In genomic region chrX:60403062-60403763, GRCm38 (mm10) we compare ENCODE assay signal across 8 mouse cellular contexts.
DNase-seq lines count a peak whose midpoint lies in the region; ATAC-seq and TF ChIP-seq lines count a peak whose summit lies in the region.

No protein-coding gene starts in this region.

- H3K27ac ChIP-seq in embryonic facial prominence, embryonic 14.5 days (replicated peaks; ENCODE audit: low read depth, low read length), result no peak overlapping the region
- H3K27ac ChIP-seq in limb, embryonic 12.5 days, result peak overlapping the region; percentile 17; the same call in 1 of the 2 replicates
- peak overlapping the region; percentile 92 for H3K27ac ChIP-seq in midbrain, embryonic 14.5 days (replicated peaks; ENCODE audit: low read depth, low read length)
- H3K27ac ChIP-seq in testis, adult 2 months (ENCODE audit: control insufficient read depth, insufficient read depth, low read depth, low read length), result peak overlapping the region; percentile 96

- peak overlapping the region; percentile 61 for H3K4me3 ChIP-seq in embryonic facial prominence, embryonic 14.5 days (ENCODE audit: low read depth, low read length)
- peak overlapping the region; percentile 58 for H3K4me3 ChIP-seq in limb, embryonic 12.5 days (replicated peaks)
- H3K4me3 ChIP-seq in midbrain, embryonic 14.5 days (replicated peaks; ENCODE audit: low read depth, low read length), result peak overlapping the region; percentile 60
- peak overlapping the region; percentile 94 for H3K4me3 ChIP-seq in testis, adult 2 months (ENCODE audit: control insufficient read depth, low read depth, low read length)

- peak overlapping the region; percentile 69 for H3K4me2 ChIP-seq in embryonic facial prominence, embryonic 14.5 days (ENCODE audit: low read depth, low read length)
- peak overlapping the region; percentile 60 for H3K4me2 ChIP-seq in limb, embryonic 12.5 days
- peak overlapping the region; percentile 66 for H3K4me2 ChIP-seq in midbrain, embryonic 14.5 days (ENCODE audit: low read length)

- no peaks in the 10 kb centered on the region for H3K27me3 ChIP-seq in embryonic facial prominence, embryonic 14.5 days (replicated peaks; ENCODE audit: control insufficient read depth, insufficient read depth, low read length)
- peaks cover 16% of the 10 kb centered on the region for H3K27me3 ChIP-seq in limb, embryonic 12.5 days
- no peaks in the 10 kb centered on the region for H3K27me3 ChIP-seq in midbrain, embryonic 14.5 days (ENCODE audit: control insufficient read depth, insufficient read depth, low read length)
- H3K27me3 ChIP-seq in testis, adult 2 months (ENCODE audit: control insufficient read depth, insufficient read depth, low read length), result no peaks in the 10 kb centered on the region

- H3K9ac ChIP-seq in embryonic facial prominence, embryonic 14.5 days (ENCODE audit: low read depth, low read length), result peak overlapping the region; percentile 74
- H3K9ac ChIP-seq in limb, embryonic 12.5 days (replicated peaks), result peak overlapping the region; percentile 73
- peak overlapping the region; percentile 78 for H3K9ac ChIP-seq in midbrain, embryonic 14.5 days (replicated peaks; ENCODE audit: low read length)

- intact Hi-C loops in heart, postnatal 10 days (cut with DNase I), result loop anchor here (5.0 to 10.0 kb wide), 3 partner anchors 66 to 1226 kb away; no protein-coding TSS in a partner anchor

- peak; percentile 1 for DNase-seq in gastrocnemius, adult 18-20 months (ENCODE audit: low spot score)
- no peak for DNase-seq in gastrocnemius, adult 8-10 months (ENCODE audit: low spot score in 2 of 2)
- peak; percentile 22 to 64 for DNase-seq in adrenal gland, adult (ENCODE audit: inconsistent age in 2 of 2, low spot score in 1 of 2)
- DNase-seq in embryonic facial prominence, embryonic 14.5 days (ENCODE audit: low spot score), result peak; percentile 4
- peak; percentile 8 to 16 for DNase-seq in heart, postnatal 10 days
- DNase-seq in midbrain, embryonic 14.5 days, result peak; percentile 29

- no peaks in the 10 kb centered on the region for H3K4me1 ChIP-seq in embryonic facial prominence, embryonic 14.5 days (ENCODE audit: control insufficient read depth, insufficient read depth, low read length)
- no peaks in the 10 kb centered on the region; the same call in 1 of the 2 replicates for H3K4me1 ChIP-seq in limb, embryonic 12.5 days (replicated peaks)
- H3K4me1 ChIP-seq in midbrain, embryonic 14.5 days (ENCODE audit: control insufficient read depth, insufficient read depth, low read length), result 0 out of 2 replicates have a peak, but pooled peaks cover 5% of the 10 kb centered on the region
- no peaks in the 10 kb centered on the region for H3K4me1 ChIP-seq in testis, adult 2 months (ENCODE audit: control insufficient read depth, insufficient read depth, low read length)

- 27% methylated on average over 37 of the region's 46 CpGs for WGBS in embryonic facial prominence, embryonic 14.5 days
- 13% methylated on average over 38 of the region's 46 CpGs for WGBS in limb, embryonic 12.5 days
- 21% methylated on average over 45 of the region's 46 CpGs for WGBS in midbrain, embryonic 14.5 days

- no peaks in the 10 kb centered on the region for H3K9me3 ChIP-seq in embryonic facial prominence, embryonic 14.5 days (ENCODE audit: control insufficient read depth, low read length)
- H3K9me3 ChIP-seq in limb, embryonic 12.5 days, result no peaks in the 10 kb centered on the region
- H3K9me3 ChIP-seq in midbrain, embryonic 14.5 days (ENCODE audit: control insufficient read depth, low read length), result no peaks in the 10 kb centered on the region

- no peak for TF ChIP-seq POLR2A in testis, adult 2 months (IDR thresholded peaks at IDR 0.05; ENCODE audit: control insufficient read depth, low read depth, low read length)

- ATAC-seq in embryonic facial prominence, embryonic 14.5 days (ENCODE audit: low read depth), result no peak; the same call in 1 of the 2 replicates
- ATAC-seq in limb, embryonic 12.5 days (ENCODE audit: insufficient number of reproducible peaks, insufficient read depth, low FRiP score, low TSS enrichment, low read depth), result no peak; the same call in 1 of the 2 replicates
- peak; percentile 14; the same call in 1 of the 2 replicates for ATAC-seq in midbrain, embryonic 14.5 days (ENCODE audit: low FRiP score, low TSS enrichment)

- TF ChIP-seq CTCF in testis, adult 2 months (IDR thresholded peaks at IDR 0.05; ENCODE audit: control insufficient read depth, insufficient read depth, insufficient replicate concordance, low read depth, low read length), result no peak

- no peaks in the 10 kb centered on the region for H3K36me3 ChIP-seq in embryonic facial prominence, embryonic 14.5 days (ENCODE audit: control insufficient read depth, insufficient read depth, low read length)
- H3K36me3 ChIP-seq in limb, embryonic 12.5 days, result no peaks in the 10 kb centered on the region
- no peaks in the 10 kb centered on the region for H3K36me3 ChIP-seq in midbrain, embryonic 14.5 days (ENCODE audit: control insufficient read depth, insufficient read depth, low read length)
- no peaks in the 10 kb centered on the region for H3K36me3 ChIP-seq in testis, adult 2 months (ENCODE audit: control insufficient read depth, insufficient read depth, low read length)

Comparison
In these comparisons a context has a peak if more than half of its experiments do, and no peak if none do; other contexts are left out.
1. DNase-seq: peak in gastrocnemius, adult 18-20 months (single experiment), adrenal gland, adult (2 of 2), embryonic facial prominence, embryonic 14.5 days (single experiment), heart, postnatal 10 days (2 of 2) and midbrain, embryonic 14.5 days (single experiment); none in gastrocnemius, adult 8-10 months (0 of 2).
2. Peak in every context shown above with its lines, with median percentiles within 50 percentile points of each other: H3K4me2 ChIP-seq, H3K4me3 ChIP-seq and H3K9ac ChIP-seq.